Mouse (Mus musculus) gastrocnemius, postnatal 14 days (tissue): ENCODE measurements around the gene Gm4307. TPM values are rescaled to one million over a fixed set of nuclear protein-coding genes. Genes with fewer than 3 reads are reported as not detected.
"Not testable (repeated sequence)": the region's sequence is repeated elsewhere in the genome, so short reads cannot be mapped to it uniquely, and the experiment has no call there.

ENCODE experiments used
- DNase-seq: peaks from one replicate; pipeline ENCODE4 v3.0.0; 2021; ENCODE audit warnings: mixed read lengths
- intact Hi-C: fragments of 180-260 bp; cut with DNase I; formaldehyde crosslinking; loops from one replicate; pipeline ENCODE4 v1.15.1; 2025; ENCODE audit warnings: low total_unique reads
- long read RNA-seq, 2 experiments: library from polyadenylated mRNA; stranded (forward); transcript quantifications; one replicate each; pipeline ENCODE4 v2.0.0; 2021
- total RNA-seq, 2 experiments: library from RNA; stranded (reverse); gene quantifications; 2 replicates each; pipeline ENCODE4 v1.2.3; 2021

Gene Gm4307
- not detected for total RNA-seq
- long read RNA-seq, experiment 1, result 0 reads
- long read RNA-seq, experiment 2, result 0 reads

DNA sequence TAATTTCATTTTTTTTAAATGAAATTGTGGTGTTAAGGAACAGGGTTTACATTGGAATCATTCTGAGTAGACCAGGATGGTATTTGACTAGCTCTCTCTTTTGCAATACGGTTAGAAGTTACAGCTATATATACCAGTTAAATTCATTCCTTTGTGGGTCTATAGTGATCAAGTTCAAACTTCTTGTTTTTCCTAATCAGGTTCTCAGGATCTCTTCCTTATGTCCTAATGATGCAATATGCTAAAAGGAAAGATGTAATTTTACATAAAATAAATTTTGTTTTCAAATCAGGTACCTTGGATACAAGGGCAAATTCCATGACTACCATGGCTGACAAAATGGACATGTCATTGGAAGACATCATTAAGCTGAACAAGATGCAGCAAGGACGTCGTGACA, at the start of gene Gm4307:
TSS of gene Gm4307 (plus strand) at position 301 of the 400 bp plus-strand sequence.
- intact Hi-C loops, result not testable (repeated sequence)

GRCm38 (mm10) chr10:100335376-100335775, 25.8 kb upstream of the Gm4307 start, which contains the start of gene Gm4301:
Gm4301 (plus strand) TSS chr10:100335676.
- intact Hi-C loops, DNase-seq: not testable (repeated sequence)

More for the DNA sequence above, at the start of gene Gm4307:
- not testable (repeated sequence) for DNase-seq

DNA sequence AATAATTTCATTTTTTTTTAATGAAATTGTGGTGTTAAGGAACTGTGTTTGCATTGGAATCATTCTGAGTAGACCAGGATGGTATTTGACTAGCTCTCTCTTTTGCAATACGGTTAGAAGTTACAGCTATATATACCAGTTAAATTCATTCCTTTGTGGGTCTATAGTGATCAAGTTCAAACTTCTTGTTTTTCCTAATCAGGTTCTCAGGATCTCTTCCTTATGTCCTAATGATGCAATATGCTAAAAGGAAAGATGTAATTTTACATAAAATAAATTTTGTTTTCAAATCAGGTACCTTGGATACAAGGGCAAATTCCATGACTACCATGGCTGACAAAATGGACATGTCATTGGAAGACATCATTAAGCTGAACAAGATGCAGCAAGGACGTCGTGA, 20.6 kb upstream of the Gm4307 start, which contains the start of gene Gm4302:
TSS of gene Gm4302 (plus strand) at position 301 of the 400 bp plus-strand sequence.
- intact Hi-C loops, DNase-seq: not testable (repeated sequence)

GRCm38 (mm10) chr10:100345672-100346071, 15.5 kb upstream of the Gm4307 start, which contains the start of gene Gm4303:
Gm4303 (plus strand) TSS chr10:100345972.
- intact Hi-C loops, DNase-seq: not testable (repeated sequence)

DNA sequence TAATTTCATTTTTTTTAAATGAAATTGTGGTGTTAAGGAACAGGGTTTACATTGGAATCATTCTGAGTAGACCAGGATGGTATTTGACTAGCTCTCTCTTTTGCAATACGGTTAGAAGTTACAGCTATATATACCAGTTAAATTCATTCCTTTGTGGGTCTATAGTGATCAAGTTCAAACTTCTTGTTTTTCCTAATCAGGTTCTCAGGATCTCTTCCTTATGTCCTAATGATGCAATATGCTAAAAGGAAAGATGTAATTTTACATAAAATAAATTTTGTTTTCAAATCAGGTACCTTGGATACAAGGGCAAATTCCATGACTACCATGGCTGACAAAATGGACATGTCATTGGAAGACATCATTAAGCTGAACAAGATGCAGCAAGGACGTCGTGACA, 10.3 kb upstream of the Gm4307 start, which contains the start of gene Gm4305:
TSS of gene Gm4305 (plus strand) at position 301 of the 400 bp plus-strand sequence.
- intact Hi-C loops, DNase-seq: not testable (repeated sequence)

DNA sequence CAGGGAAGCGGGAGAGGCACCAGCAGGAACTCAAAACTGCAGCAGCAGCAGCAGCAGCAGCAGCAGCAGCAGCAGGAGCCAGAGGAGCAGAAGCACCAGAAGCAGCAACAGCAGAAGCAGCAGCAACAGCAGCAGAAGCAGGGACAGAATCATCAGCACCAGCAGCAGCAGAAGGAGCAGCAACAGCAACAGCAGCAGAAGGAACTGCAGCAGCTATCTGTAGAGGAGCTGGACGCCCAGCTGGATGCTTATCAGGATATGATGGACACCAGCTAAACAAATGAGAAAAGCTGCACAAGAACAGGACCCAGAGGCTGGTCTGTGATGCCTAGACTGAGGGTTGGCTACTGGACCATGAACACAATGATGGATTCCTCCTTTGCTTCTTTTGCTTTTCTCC, 4.3 kb upstream of the Gm4307 start:
- intact Hi-C loops, result not testable (repeated sequence)

DNA sequence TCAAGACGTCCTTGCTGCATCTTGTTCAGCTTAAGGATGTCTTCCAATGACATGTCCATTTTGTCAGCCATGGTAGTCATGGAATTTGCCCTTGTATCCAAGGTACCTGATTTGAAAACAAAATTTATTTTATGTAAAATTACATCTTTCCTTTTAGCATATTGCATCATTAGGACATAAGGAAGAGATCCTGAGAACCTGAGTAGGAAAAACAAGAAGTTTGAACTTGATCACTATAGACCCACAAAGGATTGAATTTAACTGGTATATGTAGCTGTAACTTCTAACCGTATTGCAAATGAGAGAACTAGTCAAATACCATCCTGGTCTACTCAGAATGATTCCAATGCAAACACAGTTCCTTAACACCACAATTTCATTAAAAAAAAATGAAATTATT, 21.3 kb downstream of the Gm4307 start, which contains the start of gene Gm4312:
TSS of gene Gm4312 (minus strand) at position 101 of the 400 bp plus-strand sequence.
- DNase-seq, intact Hi-C loops: not testable (repeated sequence)

More for the DNA sequence above, 4.3 kb upstream of the Gm4307 start:
- DNase-seq, result peak; percentile 4

- DNase-seq, intact Hi-C loops: not testable (repeated sequence)
Observed at GRCm38 (mm10) chr10:100402301-100402700, 41.2 kb downstream of the Gm4307 start.

Other genes starting within 250 kb of the Gm4307 start
- gene Gm4301, start 25.7 kb upstream of the Gm4307 start, total RNA-seq, result not detected
- not detected for gene Gm4302, start 20.5 kb upstream of the Gm4307 start, total RNA-seq
- gene Gm4303, start 15.4 kb upstream of the Gm4307 start, total RNA-seq, result not detected
- gene Gm4305, start 10.2 kb upstream of the Gm4307 start, total RNA-seq, result not detected
- gene Gm4312, start 21.2 kb downstream of the Gm4307 start, total RNA-seq, result not detected
- gene Tmtc3, start 126.0 kb downstream of the Gm4307 start, total RNA-seq, result 10 to 100 TPM in 1 of 2 experiments, 1 to 10 TPM in 1; 9.5 to 10.0 TPM
- gene Cep290, start 126.2 kb downstream of the Gm4307 start, total RNA-seq, result 1 to 10 TPM; 1.8 to 1.9 TPM
- 1 to 10 TPM; 5.5 to 5.9 TPM for gene 4930430F08Rik, start 229.1 kb downstream of the Gm4307 start, total RNA-seq
- not detected for gene 1700017N19Rik, start 229.1 kb downstream of the Gm4307 start, total RNA-seq